Mouse (Mus musculus) hindbrain, embryonic 15.5 days (tissue): ENCODE measurements around the gene Hoxa2. TPM values are rescaled to one million over a fixed set of nuclear protein-coding genes. Genes with fewer than 3 reads are reported as not detected.

ENCODE experiments used
- ATAC-seq: fragments of 200-750 bp; cut with Nextera tagmentation; 2 replicates; pipeline ENCODE4 v1.8.0; 2017; ENCODE audit warnings: low read depth, moderate number of reproducible peaks, moderate TSS enrichment; ENCODE audit not compliant: low FRiP score
- H3K27ac ChIP-seq: fragments of 300-500 bp; sonication (generic); replicated peaks from 2 replicates; pipeline ENCODE4 v1.5.1; 2015; ENCODE audit warnings: mild to moderate bottlenecking, inconsistent platforms
- H3K27me3 ChIP-seq: fragments of 300-500 bp; sonication (generic); 2 replicates; pipeline ENCODE4 v1.6.1; 2015; ENCODE audit warnings: control low read depth, inconsistent platforms
- H3K36me3 ChIP-seq: fragments of 300-500 bp; sonication (generic); 2 replicates; pipeline ENCODE4 v1.6.1; 2015; ENCODE audit warnings: control low read depth, inconsistent platforms
- H3K4me1 ChIP-seq: fragments of 300-500 bp; sonication (generic); replicated peaks from 2 replicates; pipeline ENCODE4 v1.6.1; 2015; ENCODE audit warnings: control low read depth, inconsistent platforms
- H3K4me2 ChIP-seq: fragments of 300-500 bp; sonication (generic); 2 replicates; pipeline ENCODE4 v1.6.1; 2015; ENCODE audit warnings: moderate library complexity, mild to moderate bottlenecking, inconsistent platforms
- H3K4me3 ChIP-seq: fragments of 300-500 bp; sonication (generic); 2 replicates; pipeline ENCODE4 v1.5.1; 2015; ENCODE audit warnings: mild to moderate bottlenecking, inconsistent platforms
- H3K9ac ChIP-seq: fragments of 300-500 bp; sonication (generic); 2 replicates; pipeline ENCODE4 v1.6.1; 2015; ENCODE audit warnings: inconsistent platforms
- H3K9me3 ChIP-seq: fragments of 300-500 bp; sonication (generic); 2 replicates; pipeline ENCODE4 v1.6.1; 2016; ENCODE audit warnings: control low read depth, inconsistent platforms
- WGBS: fragments of 180-500 bp; shearing (Covaris S2); methylation state at CpG from one replicate; pipeline ENCODE4 v1.1.7; 2015; 5-methylcytosine and 5-hydroxymethylcytosine counted together
- polyA plus RNA-seq: library from polyadenylated mRNA; unstranded; fragments of >200 nt; fragmentation: Nextera tagmentation; extraction: Ambion mirVana; gene quantifications from 2 replicates; pipeline ENCODE4 v1.2.1, GENCODE M21; 2015

Gene Hoxa2
- polyA plus RNA-seq, 1 experiment from 2014 or later: 26.8 TPM

DNA sequence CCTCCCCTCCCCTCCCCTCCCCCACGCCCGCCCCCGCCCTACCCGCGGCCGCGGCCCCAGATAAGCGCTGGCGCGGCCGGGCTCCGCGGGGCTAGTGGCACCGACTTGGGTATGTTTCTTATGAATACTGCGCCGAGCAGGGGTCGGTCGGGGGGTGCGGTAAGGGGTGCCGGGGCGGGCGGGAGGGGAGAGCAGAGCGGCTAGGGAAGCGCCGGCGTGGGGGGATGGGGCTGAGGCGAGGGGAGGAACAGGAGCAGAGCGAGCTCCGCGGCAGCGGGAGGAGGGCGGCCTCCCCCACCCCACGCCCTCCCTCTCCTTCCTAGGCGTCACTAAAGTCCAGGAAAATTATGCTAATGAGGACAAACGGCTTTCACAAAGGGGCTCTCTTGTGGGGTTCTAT is 11.2 kb upstream of the Hoxa2 start:
- peak overlapping the region; percentile 51 for H3K4me3 ChIP-seq
- peak; percentile 60 for ATAC-seq
- H3K9me3 ChIP-seq: no peaks in the 10 kb centered on the region
- no peaks in the 10 kb centered on the region for H3K36me3 ChIP-seq
- H3K4me2 ChIP-seq: peak overlapping the region; percentile 97
- 1% methylated on average over 10 of the region's 35 CpGs for WGBS
- H3K4me1 ChIP-seq: peaks cover 23% of the 10 kb centered on the region
- peaks cover 18% of the 10 kb centered on the region for H3K27me3 ChIP-seq
- H3K27ac ChIP-seq: peak overlapping the region; percentile 92
- peak overlapping the region; percentile 64 for H3K9ac ChIP-seq

DNA sequence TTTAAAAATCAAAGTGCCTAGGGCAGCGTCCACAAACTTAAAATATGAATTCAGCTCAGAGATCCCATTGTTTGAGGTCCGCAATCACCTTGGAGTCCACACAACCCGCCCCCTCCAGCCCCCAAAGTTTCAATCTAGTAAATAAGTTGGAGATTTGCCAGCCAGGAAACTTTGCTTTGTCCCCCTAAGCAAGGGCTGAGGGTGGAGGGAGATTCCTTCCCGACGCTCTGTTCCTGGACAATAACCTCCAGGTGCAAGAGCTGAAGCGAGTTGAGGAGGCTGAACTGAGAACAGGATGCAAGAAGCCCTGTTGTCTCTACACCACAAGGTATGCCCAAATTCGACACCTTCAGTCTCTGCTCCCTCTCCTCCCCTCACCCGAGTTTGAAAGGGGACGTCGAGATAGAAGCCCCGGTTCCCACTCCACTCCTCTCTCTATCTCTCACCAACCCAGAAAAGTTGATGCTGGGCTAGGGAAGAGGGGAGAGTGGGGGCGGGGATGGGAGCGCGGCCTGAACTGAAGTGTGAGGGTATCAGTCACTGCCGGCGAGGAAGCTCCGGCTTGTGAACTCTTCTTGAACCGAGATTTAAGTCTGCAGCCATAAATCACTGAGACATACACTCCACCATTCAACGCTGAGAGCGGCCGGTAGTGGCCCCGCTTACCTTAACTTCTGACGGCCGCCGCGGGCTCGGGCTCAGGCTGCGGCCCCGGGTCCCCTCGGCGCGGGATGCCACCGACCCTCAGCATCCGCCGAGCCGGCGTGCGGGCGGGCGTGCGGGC is 10.5 kb upstream of the Hoxa2 start:
- Histone ChIP-seq H3K4me3 (peak overlapping the region; percentile 51), H3K4me1 (peaks cover 30% of the 10 kb centered on the region), H3K27ac (peak overlapping the region; percentile 92), H3K27me3 (peaks cover 22% of the 10 kb centered on the region), H3K36me3 (no peaks in the 10 kb centered on the region), H3K4me2 (peak overlapping the region; percentile 97), H3K9ac (peak overlapping the region; percentile 64), H3K9me3 (no peaks in the 10 kb centered on the region)
- ATAC-seq: no peak
- 1% methylated on average over 41 of the region's 41 CpGs for WGBS

DNA sequence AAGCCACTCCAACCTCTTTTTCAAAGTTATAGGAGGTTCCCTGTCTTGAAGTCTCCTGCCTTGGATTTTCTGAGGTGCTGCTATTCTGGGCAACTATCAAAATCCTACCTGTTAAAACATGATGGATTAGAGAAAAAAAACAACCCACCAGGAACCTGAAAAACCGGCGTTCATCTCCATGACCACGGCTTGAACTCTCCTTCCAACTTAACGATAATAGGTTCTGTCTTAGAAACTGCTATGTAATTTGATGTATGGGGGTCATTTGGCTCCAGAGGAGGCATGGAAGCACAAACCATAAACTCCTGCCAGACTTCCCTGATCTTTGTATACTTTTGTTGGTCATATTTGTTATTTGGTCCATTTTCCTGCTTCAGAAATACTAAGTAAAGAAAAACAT is 9.0 kb upstream of the Hoxa2 start:
- Histone ChIP-seq H3K27me3 (peaks cover 12% of the 10 kb centered on the region), H3K36me3 (no peaks in the 10 kb centered on the region), H3K4me3 (peak overlapping the region; percentile 51), H3K9me3 (no peaks in the 10 kb centered on the region), H3K4me1 (peaks cover 37% of the 10 kb centered on the region), H3K4me2 (peak overlapping the region; percentile 97), H3K9ac (peak overlapping the region; percentile 46; the same call in 1 of the 2 replicates), H3K27ac (peak overlapping the region; percentile 95)
- 3% methylated on average over 4 of the region's 4 CpGs for WGBS
- no peak for ATAC-seq

DNA sequence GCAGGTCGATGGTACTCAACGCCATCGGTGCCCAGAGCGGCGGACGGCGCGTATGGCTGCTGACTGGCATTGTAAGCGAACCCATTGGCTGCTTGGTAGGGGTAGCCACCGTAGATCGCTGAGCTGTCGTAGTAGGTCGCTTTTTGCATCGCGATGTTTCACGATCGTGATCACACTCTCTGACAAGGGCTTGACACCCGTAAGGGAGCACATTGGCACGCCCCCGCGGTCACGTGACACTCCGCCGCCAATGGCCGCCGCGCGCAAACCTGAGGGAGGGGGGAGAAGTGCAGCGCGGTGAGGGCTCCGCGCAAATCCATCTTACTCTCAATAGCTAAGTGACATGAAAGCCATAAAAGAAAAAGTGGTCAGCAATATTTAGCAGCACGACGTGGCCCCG is 7.9 kb upstream of the Hoxa2 start:
- peak overlapping the region; percentile 51 for H3K4me3 ChIP-seq
- H3K9ac ChIP-seq: peak overlapping the region; percentile 68
- no peaks in the 10 kb centered on the region for H3K9me3 ChIP-seq
- no peaks in the 10 kb centered on the region for H3K36me3 ChIP-seq
- H3K27ac ChIP-seq: peak overlapping the region; percentile 95
- peaks cover 12% of the 10 kb centered on the region; the same call in 1 of the 2 replicates for H3K27me3 ChIP-seq
- WGBS: under 1% methylated on average over 35 of the region's 35 CpGs
- peaks cover 37% of the 10 kb centered on the region for H3K4me1 ChIP-seq
- peak overlapping the region; percentile 97 for H3K4me2 ChIP-seq
- peak; percentile 91 for ATAC-seq

DNA sequence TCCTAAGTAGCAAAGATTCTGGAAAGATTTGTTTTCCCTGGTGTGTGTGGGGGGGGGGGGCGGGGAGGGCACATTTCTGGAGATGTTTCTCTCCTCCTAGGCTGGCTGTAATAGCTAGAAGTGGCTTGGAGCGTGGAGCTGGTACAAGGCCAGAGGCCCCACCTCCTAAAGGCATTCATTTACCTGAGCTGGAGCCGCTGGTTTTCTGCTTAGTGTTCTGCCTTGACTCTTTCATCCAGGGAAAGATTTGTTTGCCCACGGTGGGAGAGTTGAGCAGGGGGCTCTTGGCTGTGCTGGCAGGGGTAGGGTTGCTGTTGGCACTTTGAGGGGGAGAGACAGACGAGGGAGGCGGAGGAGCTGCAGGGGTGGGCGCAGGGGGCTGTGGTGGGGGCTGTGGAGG is 7.3 kb upstream of the Hoxa2 start:
- no peaks in the 10 kb centered on the region for H3K36me3 ChIP-seq
- peak overlapping the region; percentile 51 for H3K4me3 ChIP-seq
- ATAC-seq: no peak
- H3K27me3 ChIP-seq: peaks cover 12% of the 10 kb centered on the region; the same call in 1 of the 2 replicates
- H3K27ac ChIP-seq: peak overlapping the region; percentile 95
- peak overlapping the region; percentile 68 for H3K9ac ChIP-seq
- peaks cover 37% of the 10 kb centered on the region for H3K4me1 ChIP-seq
- H3K9me3 ChIP-seq: no peaks in the 10 kb centered on the region
- H3K4me2 ChIP-seq: peak overlapping the region; percentile 97
- 5% methylated on average over 7 of the region's 7 CpGs for WGBS

DNA sequence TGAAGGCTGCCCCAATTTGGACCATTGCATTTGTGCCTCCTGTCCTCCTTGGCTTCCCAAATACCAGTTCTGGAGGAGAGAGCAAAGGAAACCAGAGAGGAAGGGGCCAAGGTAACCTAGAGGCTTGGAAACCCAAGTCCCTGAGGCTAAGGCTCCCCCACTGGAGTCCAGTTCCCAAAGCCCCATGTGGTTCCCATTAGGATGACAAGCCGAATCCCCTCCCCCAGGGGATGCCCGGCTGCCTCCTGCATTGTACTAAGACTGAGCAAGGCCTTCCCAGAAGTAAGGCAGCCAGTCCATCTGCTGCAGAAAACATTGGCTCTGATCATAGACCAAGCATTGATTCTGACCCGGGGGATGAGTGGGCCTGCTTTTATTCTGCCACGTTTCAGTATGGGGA is 6.7 kb upstream of the Hoxa2 start:
- Histone ChIP-seq H3K9ac (peak overlapping the region; percentile 68), H3K9me3 (no peaks in the 10 kb centered on the region), H3K27ac (peak overlapping the region; percentile 95), H3K4me2 (peak overlapping the region; percentile 97), H3K36me3 (no peaks in the 10 kb centered on the region), H3K4me3 (peak overlapping the region; percentile 51), H3K4me1 (peaks cover 37% of the 10 kb centered on the region), H3K27me3 (peaks cover 12% of the 10 kb centered on the region; the same call in 1 of the 2 replicates)
- 7% methylated on average over 4 of the region's 4 CpGs for WGBS
- ATAC-seq: no peak

DNA sequence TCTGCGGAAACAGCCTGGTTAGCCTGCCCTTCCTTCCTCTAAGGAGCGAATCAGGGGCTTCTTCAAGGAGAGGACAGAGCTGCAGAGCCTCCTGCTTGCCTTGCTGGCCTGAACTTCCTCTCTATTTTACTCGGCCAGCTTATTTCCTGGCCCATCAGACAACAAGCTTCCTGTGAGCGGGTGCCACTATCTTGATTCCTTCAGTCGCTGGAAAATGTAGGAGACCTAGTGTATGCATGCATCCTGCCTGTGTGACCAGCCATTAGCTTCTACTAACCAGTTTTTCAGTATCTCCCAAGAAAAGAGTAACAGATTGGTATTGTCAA is 6.2 kb upstream of the Hoxa2 start:
- ATAC-seq: no peak
- peak overlapping the region; percentile 97 for H3K4me2 ChIP-seq
- H3K27ac ChIP-seq: peak overlapping the region; percentile 95
- H3K9me3 ChIP-seq: no peaks in the 10 kb centered on the region
- H3K36me3 ChIP-seq: no peaks in the 10 kb centered on the region
- peaks cover 37% of the 10 kb centered on the region for H3K4me1 ChIP-seq
- peaks cover 12% of the 10 kb centered on the region; the same call in 1 of the 2 replicates for H3K27me3 ChIP-seq
- WGBS: 7% methylated on average over 5 of the region's 5 CpGs
- peak overlapping the region; percentile 51 for H3K4me3 ChIP-seq
- peak overlapping the region; percentile 68 for H3K9ac ChIP-seq

DNA sequence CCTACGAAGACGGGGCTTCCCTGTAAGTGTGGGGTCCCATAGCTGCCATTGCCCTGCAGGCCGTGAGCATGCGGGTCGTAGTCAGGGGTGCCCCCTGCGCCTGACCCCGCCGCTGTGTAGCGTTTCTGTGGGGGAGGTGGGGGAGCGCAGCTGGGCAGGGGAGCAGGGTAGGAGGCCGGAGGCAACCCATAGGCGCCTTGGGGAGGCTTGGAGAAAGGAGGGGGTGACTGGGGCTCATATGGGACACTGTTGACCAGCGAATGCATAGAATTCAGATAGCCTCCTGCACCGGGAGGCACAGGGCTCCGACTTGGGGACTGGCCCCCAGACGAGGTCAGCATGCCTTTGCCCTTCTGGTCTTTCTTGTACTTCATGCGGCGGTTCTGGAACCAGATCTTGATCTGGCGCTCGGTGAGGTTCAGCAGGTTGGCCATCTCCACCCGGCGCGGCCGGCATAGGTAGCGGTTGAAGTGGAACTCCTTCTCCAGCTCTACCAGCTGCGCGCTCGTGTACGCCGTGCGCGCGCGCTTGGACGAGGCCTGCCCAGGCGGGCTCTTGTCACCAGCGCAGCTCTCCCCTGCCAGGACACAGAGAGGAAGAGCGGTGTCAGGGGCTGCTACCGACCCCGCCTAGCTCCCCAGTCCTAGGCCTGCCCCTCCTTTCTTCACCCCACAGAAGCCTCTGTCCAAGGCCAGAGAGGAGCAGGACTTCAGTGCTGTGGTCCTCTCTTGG is 5.7 kb upstream of the Hoxa2 start:
- ATAC-seq: 0 out of 2 replicates have a peak, but pooled peaks have one; percentile 2
- H3K4me1 ChIP-seq: peaks cover 37% of the 10 kb centered on the region
- H3K9me3 ChIP-seq: no peaks in the 10 kb centered on the region
- peak overlapping the region; percentile 68 for H3K9ac ChIP-seq
- WGBS: under 1% methylated on average over 40 of the region's 40 CpGs
- peak overlapping the region; percentile 97 for H3K4me2 ChIP-seq
- peak overlapping the region; percentile 51 for H3K4me3 ChIP-seq
- no peaks in the 10 kb centered on the region for H3K36me3 ChIP-seq
- H3K27ac ChIP-seq: peak overlapping the region; percentile 95
- H3K27me3 ChIP-seq: peaks cover 12% of the 10 kb centered on the region; the same call in 1 of the 2 replicates

DNA sequence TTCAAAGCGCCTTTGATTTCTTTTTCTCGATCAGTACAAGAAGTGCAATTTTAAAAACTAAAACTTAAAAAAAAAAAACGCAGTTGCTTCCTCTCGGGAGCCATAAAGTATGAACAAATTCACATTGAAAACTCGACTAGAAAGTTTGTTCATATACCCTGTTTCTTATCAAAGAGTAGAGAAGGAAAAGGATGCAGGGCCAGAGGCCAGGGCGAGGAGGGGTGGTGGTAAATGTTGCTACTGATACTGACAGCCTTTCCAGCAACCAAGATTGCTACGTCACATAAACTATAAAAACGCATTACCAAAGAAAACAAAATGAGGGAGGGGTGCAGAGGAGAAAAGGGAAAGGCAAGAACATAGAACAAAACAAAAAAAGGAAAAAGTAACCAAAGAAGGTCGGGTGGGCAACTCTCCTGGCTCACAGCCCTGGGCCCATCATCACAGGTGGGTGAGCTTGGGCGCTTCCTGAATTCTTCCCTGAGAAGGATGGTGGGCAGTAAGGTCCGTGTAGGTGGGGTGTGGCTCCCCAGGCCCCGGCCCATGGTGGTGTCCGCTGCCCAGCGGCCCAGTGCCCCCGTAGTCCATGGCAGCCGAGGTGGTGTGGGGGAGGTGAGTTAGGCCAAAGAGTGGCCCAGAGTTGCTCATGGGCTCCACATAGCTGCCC is 5.0 kb upstream of the Hoxa2 start:
- no peak for ATAC-seq
- no peaks in the 10 kb centered on the region for H3K36me3 ChIP-seq
- H3K27me3 ChIP-seq: peaks cover 12% of the 10 kb centered on the region; the same call in 1 of the 2 replicates
- H3K27ac ChIP-seq: peak overlapping the region; percentile 95
- 7% methylated on average over 16 of the region's 16 CpGs for WGBS
- H3K9ac ChIP-seq: peak overlapping the region; percentile 68
- H3K4me2 ChIP-seq: peak overlapping the region; percentile 97
- H3K4me3 ChIP-seq: peak overlapping the region; percentile 51
- H3K4me1 ChIP-seq: peaks cover 37% of the 10 kb centered on the region
- H3K9me3 ChIP-seq: no peaks in the 10 kb centered on the region

DNA sequence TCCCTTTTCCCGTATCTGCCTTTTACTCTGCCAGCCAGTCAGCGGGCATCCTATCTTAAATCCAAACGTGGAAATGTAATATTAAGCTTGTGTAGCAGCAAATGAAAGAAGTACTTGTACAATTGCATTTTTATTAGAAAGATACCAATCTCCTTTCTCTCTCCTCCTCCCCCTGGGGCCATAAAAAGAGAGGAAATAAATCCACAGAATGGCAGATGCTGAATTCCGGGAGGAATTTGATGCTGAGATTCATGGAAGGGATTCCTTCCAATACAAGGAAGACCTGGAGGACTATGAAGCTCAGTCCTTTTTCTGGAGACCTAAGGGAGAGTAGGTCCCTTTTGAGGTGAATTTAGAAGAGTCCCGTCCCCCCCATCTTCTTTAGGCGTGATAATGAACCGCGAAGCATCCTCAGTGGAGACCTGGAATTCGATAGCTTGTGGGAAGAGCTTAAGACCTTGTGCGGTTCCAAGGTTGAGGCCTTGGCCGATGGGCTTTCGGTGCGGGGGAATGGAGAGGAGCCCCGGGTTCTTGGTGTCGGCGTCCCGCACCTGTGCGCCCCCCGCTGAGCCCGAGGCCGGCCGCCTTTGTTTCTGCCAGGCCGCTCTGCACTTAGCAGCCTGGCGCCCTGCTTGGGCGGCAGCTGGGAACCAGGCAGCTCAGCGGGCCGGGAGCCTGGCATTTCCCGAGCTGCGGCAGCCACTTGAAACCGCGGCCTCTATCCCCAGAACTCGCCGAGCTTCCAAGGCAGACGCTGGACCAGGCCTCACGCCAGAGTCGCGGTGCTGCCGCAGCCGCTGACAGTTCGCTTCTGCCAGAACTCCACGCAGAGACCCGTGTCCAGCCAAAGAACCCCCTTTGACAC is 3.8 kb upstream of the Hoxa2 start:
- H3K9ac ChIP-seq: peak overlapping the region; percentile 68
- no peaks in the 10 kb centered on the region for H3K9me3 ChIP-seq
- no peak for ATAC-seq
- no peaks in the 10 kb centered on the region for H3K36me3 ChIP-seq
- H3K4me1 ChIP-seq: peaks cover 34% of the 10 kb centered on the region
- peak overlapping the region; percentile 95 for H3K27ac ChIP-seq
- H3K27me3 ChIP-seq: peaks cover 12% of the 10 kb centered on the region; the same call in 1 of the 2 replicates
- WGBS: 2% methylated on average over 42 of the region's 42 CpGs
- H3K4me2 ChIP-seq: peak overlapping the region; percentile 97
- H3K4me3 ChIP-seq: peak overlapping the region; percentile 87

DNA sequence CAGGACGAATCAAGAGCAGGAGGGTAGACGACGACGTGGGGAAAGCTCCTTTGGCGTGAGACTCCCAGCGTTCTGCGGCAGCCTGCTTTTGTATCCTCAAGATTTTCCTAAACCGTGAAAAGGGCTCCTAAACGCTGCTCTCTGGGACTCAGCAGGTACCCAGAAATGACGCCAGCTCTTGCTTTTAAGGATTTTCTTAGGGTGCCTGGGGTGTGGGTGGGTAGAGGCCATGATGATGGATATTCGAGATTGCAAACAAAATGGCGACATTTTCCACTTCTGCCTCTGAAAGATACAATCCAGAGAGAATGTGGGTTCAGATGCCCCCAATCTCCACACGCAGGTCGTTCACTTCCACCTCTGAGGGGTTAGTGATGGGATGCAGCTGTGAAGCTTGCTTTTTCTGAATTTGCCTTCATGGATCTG is 3.1 kb upstream of the Hoxa2 start:
- Histone ChIP-seq H3K27ac (peak overlapping the region; percentile 95), H3K9me3 (no peaks in the 10 kb centered on the region), H3K4me2 (peak overlapping the region; percentile 97), H3K4me1 (peaks cover 31% of the 10 kb centered on the region), H3K4me3 (peak overlapping the region; percentile 87), H3K36me3 (no peaks in the 10 kb centered on the region), H3K9ac (peak overlapping the region; percentile 68), H3K27me3 (peaks cover 14% of the 10 kb centered on the region; the same call in 1 of the 2 replicates)
- ATAC-seq: no peak
- 2% methylated on average over 14 of the region's 14 CpGs for WGBS
